Mouse (Mus musculus) spleen, adult 2 months (tissue): ENCODE results near the gene Tmem100. TPM values are rescaled to one million over a fixed set of nuclear protein-coding genes. Genes with fewer than 3 reads are reported as not detected.

Experiments
- DNase-seq, 2 experiments: peaks; one replicate each; pipeline versions ENCODE4 v3.0.0 to v3.0.0-alpha.2; 2012 to 2021; ENCODE audit warnings: low spot score in 2 of 2, low read depth in 1 of 2
- H3K27ac ChIP-seq: fragments of 200-500 bp; 2 replicates; pipeline ENCODE4 v1.5.1; 2012; ENCODE audit warnings: low read length, inconsistent platforms; ENCODE audit not compliant: insufficient read depth
- H3K27me3 ChIP-seq: fragments of 200-500 bp; 2 replicates; pipeline ENCODE4 v1.6.1; 2012; ENCODE audit warnings: mild to moderate bottlenecking, moderate library complexity, low read length, inconsistent platforms; ENCODE audit not compliant: control insufficient read depth, insufficient read depth
- H3K36me3 ChIP-seq: fragments of 200-500 bp; 2 replicates; pipeline ENCODE4 v1.6.1; 2012; ENCODE audit warnings: mild to moderate bottlenecking, low read length, inconsistent platforms; ENCODE audit not compliant: control insufficient read depth, insufficient read depth
- H3K4me1 ChIP-seq: fragments of 200-500 bp; 2 replicates; pipeline ENCODE4 v1.6.1; 2011; ENCODE audit warnings: inconsistent platforms; ENCODE audit not compliant: control insufficient read depth, insufficient read depth, insufficient read length
- H3K4me3 ChIP-seq: fragments of 200-500 bp; 2 replicates; pipeline ENCODE4 v1.5.1; 2011; ENCODE audit warnings: mild to moderate bottlenecking, inconsistent platforms; ENCODE audit not compliant: insufficient read depth, insufficient read length; ENCODE audit errors: extremely low read depth
- CTCF ChIP-seq: fragments of 200-500 bp; IDR thresholded peaks from 2 replicates; pipeline ENCODE4 v1.5.1; 2011; ENCODE audit warnings: mild to moderate bottlenecking, inconsistent platforms; ENCODE audit not compliant: insufficient read depth, insufficient read length, insufficient replicate concordance; ENCODE audit errors: extremely low read depth
- POLR2A ChIP-seq: fragments of 200-500 bp; IDR thresholded peaks from 2 replicates; pipeline ENCODE4 v1.6.1; 2011; ENCODE audit warnings: low read depth, low read length, inconsistent platforms
- WGBS: fragments of 180-500 bp; shearing (Covaris S2); methylation state at CpG from one replicate; pipeline ENCODE4 v1.1.7; 2018; 5-methylcytosine and 5-hydroxymethylcytosine counted together
- polyA plus RNA-seq: library from polyadenylated mRNA; depleted of rRNA; stranded (reverse); fragments of >200 nt; gene quantifications from 2 replicates; pipeline ENCODE4 v1.2.3, GENCODE M21; 2012

The Tmem100 gene
- polyA plus RNA-seq, 1 experiment: 0.42 TPM

GRCm38 (mm10) chr11:90015281-90015680, 14.9 kb upstream of the Tmem100 start:
- Histone ChIP-seq H3K4me1 (no peaks in the 10 kb centered on the region), H3K4me3 (no peak overlapping the region), H3K27me3 (no peaks in the 10 kb centered on the region), H3K27ac (no peak overlapping the region), H3K36me3 (no peaks in the 10 kb centered on the region)
- 64% methylated on average over 7 of the region's 7 CpGs for WGBS
- DNase-seq: no peak
- TF ChIP-seq POLR2A (no peak), CTCF (no peak)

DNA sequence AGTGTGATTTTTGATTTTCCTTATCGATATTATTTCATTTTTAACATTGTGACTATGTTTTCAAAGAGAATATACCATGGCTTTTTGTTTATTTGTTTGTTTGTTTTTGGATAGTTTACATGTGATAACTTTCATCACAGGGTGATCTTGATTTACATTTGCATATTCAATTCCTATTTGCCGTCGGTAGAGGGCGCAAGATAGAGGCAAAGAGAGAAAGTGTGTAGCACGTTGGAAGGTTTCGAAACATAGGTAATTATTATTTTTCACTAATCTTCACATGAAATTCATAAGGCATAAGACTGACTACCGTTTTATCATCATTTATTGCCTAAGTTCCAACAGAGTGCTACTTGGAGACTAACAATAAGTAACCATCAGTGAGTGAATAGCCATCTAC, 11.0 kb upstream of the Tmem100 start:
- peak; percentile 15 to 17 for DNase-seq
- H3K27me3 ChIP-seq: no peaks in the 10 kb centered on the region
- no peaks in the 10 kb centered on the region for H3K36me3 ChIP-seq
- H3K27ac ChIP-seq: no peak overlapping the region
- H3K4me1 ChIP-seq: no peaks in the 10 kb centered on the region
- TF ChIP-seq POLR2A (no peak), CTCF (no peak)
- WGBS: 12% methylated on average over 7 of the region's 7 CpGs
- no peak overlapping the region for H3K4me3 ChIP-seq

DNA sequence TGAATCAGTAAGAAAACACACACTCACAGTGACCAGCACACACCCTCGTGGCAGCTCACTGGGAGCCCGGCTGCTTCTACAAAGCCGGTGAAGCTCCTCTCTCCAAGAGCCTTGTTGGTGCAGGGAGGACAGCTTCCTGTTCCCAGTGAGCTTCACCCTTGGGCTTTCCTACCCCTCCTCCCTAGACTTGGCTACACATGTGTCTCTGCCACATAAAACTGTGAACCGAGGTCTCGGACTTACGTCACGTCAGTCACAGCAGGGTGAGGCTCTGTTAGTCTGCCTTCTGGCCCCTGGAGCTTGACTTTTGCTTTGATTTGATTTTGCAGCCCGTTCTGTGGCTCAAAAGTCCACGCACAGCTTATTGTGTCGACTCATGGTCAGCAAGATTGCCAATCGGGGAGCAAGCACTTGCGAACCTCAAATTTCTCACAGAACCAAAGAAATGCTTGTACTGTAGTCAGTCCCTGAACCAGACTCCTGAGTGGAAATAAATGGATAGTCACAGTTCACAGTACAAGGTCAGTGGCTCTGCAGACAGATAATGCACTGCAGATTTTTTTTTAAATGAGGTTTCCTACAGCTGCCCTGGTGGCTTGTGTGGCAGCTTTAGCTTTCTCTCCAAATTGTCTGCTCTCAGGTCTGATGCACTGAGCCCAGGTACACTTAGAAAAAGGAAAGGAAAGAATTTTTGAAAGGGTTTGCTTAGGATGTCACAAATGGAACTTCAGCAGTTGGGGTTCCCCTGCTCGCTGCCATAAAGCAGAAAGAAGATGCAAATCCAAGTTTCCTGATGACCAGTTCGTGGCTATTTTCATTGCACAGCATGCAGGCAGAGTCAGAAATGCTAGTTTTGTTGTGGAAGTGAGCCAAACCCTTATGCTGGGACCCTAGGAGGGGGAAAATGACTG, 4.0 kb upstream of the Tmem100 start:
- DNase-seq: no peak
- WGBS: 70% methylated on average over 14 of the region's 14 CpGs
- TF ChIP-seq POLR2A (no peak), CTCF (no peak)
- peaks cover 5% of the 10 kb centered on the region; the same call in 1 of the 2 replicates for H3K4me1 ChIP-seq
- H3K36me3 ChIP-seq: no peaks in the 10 kb centered on the region
- no peaks in the 10 kb centered on the region for H3K27me3 ChIP-seq
- H3K4me3 ChIP-seq: no peak overlapping the region
- H3K27ac ChIP-seq: no peak overlapping the region

- Histone ChIP-seq H3K4me3 (no peak overlapping the region), H3K4me1 (peaks cover 5% of the 10 kb centered on the region; the same call in 1 of the 2 replicates), H3K27me3 (no peaks in the 10 kb centered on the region), H3K36me3 (no peaks in the 10 kb centered on the region), H3K27ac (no peak overlapping the region)
- WGBS: 84% methylated on average over 5 of the region's 5 CpGs
- DNase-seq: no peak
- TF ChIP-seq CTCF (no peak), POLR2A (no peak)
Observed at GRCm38 (mm10) chr11:90026802-90027174, 3.4 kb upstream of the Tmem100 start.

GRCm38 (mm10) chr11:90027216-90027615, 2.9 kb upstream of the Tmem100 start:
- WGBS: 66% methylated on average over 7 of the region's 7 CpGs
- TF ChIP-seq POLR2A (no peak), CTCF (no peak)
- no peaks in the 10 kb centered on the region for H3K36me3 ChIP-seq

DNA sequence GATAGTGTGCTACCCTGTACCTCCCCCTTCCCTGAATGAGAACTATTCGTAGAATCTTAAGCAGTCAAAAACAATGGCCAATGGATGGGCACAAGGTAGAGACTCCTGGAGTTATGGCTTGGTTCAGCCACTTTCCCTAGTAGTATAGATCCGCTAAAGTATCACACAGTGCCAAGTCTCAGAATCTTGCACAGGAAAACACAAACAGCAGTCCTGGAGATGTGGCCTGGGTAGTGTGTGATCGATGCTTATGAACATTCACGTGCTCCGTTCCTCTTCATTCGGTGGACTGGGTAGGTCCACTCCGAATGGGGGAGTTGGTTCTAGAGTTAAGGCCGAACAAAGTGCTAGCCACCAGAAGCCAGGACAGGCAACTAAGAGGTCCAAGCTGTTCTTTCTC, 1.4 kb upstream of the Tmem100 start:
- 92% methylated on average over 8 of the region's 8 CpGs for WGBS
- no peak overlapping the region for H3K4me3 ChIP-seq
- no peak for DNase-seq
- H3K27ac ChIP-seq: no peak overlapping the region
- no peaks in the 10 kb centered on the region for H3K27me3 ChIP-seq
- no peaks in the 10 kb centered on the region for H3K36me3 ChIP-seq
- H3K4me1 ChIP-seq: peaks cover 5% of the 10 kb centered on the region; the same call in 1 of the 2 replicates
- TF ChIP-seq CTCF: no peak
- TF ChIP-seq POLR2A: no peak

More at GRCm38 (mm10) chr11:90027216-90027615, 2.9 kb upstream of the Tmem100 start:
- Histone ChIP-seq H3K27ac (no peak overlapping the region), H3K4me1 (peaks cover 5% of the 10 kb centered on the region; the same call in 1 of the 2 replicates), H3K27me3 (no peaks in the 10 kb centered on the region), H3K4me3 (no peak overlapping the region)
- DNase-seq: no peak

- no peaks in the 10 kb centered on the region for H3K36me3 ChIP-seq
- TF ChIP-seq CTCF (no peak), POLR2A (no peak)
- H3K4me3 ChIP-seq: peak overlapping the region; percentile 55
- no peaks in the 10 kb centered on the region for H3K27me3 ChIP-seq
- DNase-seq: peak; percentile 17 to 45
- no peak overlapping the region for H3K27ac ChIP-seq
- WGBS: 3% methylated on average over 10 of the region's 10 CpGs
- peaks cover 5% of the 10 kb centered on the region; the same call in 1 of the 2 replicates for H3K4me1 ChIP-seq
Observed at GRCm38 (mm10) chr11:90029354-90029753, 794 bp upstream of the Tmem100 start.
